Mouse (Mus musculus): ENCODE results near the gene Epop. TPM values are rescaled to one million over a fixed set of nuclear protein-coding genes. Genes with fewer than 3 reads are reported as not detected.
A peak's percentile ranks its signal among the peaks of the same experiment; 100 is the strongest.

Gene Epop
- polyA plus RNA-seq (2012; rRNA removed): 2.1 and 3.8 TPM in 2 replicates

DNA sequence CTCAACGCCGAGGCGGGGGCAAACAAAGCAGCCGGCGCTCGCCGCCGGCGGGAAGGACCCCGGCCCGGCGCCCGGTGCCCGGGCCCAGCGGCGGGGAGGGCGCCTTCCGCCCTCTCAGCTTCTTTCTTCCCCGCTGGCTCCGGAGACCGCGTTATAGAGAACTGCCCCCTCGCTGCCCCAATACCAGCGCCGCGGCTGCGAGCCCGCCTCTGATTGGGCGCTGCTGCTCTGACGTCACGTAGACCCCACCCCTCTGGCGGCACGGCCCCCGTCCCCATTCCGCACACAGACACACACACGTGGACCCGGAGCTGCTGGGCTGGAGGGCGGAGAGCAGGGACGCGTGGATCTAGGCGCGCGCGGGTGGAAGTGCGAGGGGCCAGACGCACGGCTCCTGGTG lies at the start of gene Epop:
Gene Epop, minus strand, starts transcription at position 127 of the 400 bp plus-strand sequence.
- H3K27me3 ChIP-seq (ENCODE audit: control insufficient read depth, insufficient read depth, low read length): peaks cover 55% of the 10 kb centered on the region
- peaks cover 7% of the 10 kb centered on the region; the same call in 1 of the 2 replicates for H3K4me1 ChIP-seq (ENCODE audit: control insufficient read depth, insufficient read depth, insufficient read length, low read length)
- H3K36me3 ChIP-seq (ENCODE audit: control insufficient read depth, insufficient read depth, low read length): no peaks in the 10 kb centered on the region
- no peak within 1 kb of the TSS for H3K27ac ChIP-seq (ENCODE audit: insufficient read depth, low read depth, low read length)
- TF ChIP-seq CTCF (IDR thresholded peaks at IDR 0.05; ENCODE audit: extremely low read depth, insufficient read length, insufficient replicate concordance, low read depth, low read length): no peak
- TF ChIP-seq POLR2A (IDR thresholded peaks at IDR 0.05; ENCODE audit: low read depth, low read length): no peak
- WGBS: under 1% methylated on average over 47 of the region's 47 CpGs
- H3K4me3 ChIP-seq (ENCODE audit: low read depth, low read length): peak within 1 kb of the TSS; percentile 61

DNA sequence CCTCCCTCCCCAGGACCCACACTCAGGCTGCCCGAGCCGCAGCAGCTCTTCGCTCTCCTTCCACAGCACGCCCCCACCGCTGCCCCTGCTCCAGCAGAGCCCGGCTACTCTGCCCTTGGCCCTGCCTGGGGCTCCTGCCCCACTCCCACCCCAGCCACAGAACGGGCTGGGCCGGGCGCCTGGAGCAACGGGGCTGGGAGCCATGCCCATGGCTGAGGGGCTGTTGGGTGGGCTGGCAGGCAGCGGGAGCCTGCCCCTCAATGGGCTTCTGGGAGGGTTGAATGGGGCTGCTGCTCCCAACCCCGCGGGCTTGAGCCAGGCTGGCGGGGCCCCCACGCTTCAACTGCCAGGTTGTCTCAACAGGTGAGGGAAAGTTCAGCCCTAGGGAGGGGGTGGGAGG lies 48.8 kb upstream of the Epop start:
- Histone ChIP-seq H3K36me3 (ENCODE audit: control insufficient read depth, insufficient read depth, low read length) (peaks cover 60% of the 10 kb centered on the region), H3K4me3 (ENCODE audit: low read depth, low read length) (no peak overlapping the region), H3K4me1 (ENCODE audit: control insufficient read depth, insufficient read depth, insufficient read length, low read length) (no peaks in the 10 kb centered on the region), H3K27ac (ENCODE audit: insufficient read depth, low read depth, low read length) (no peak overlapping the region), H3K27me3 (ENCODE audit: control insufficient read depth, insufficient read depth, low read length) (no peaks in the 10 kb centered on the region)
- TF ChIP-seq CTCF (IDR thresholded peaks at IDR 0.05; ENCODE audit: extremely low read depth, insufficient read length, insufficient replicate concordance, low read depth, low read length): no peak
- no peak for TF ChIP-seq POLR2A (IDR thresholded peaks at IDR 0.05; ENCODE audit: low read depth, low read length)
- WGBS: 96% methylated on average over 15 of the region's 15 CpGs

DNA sequence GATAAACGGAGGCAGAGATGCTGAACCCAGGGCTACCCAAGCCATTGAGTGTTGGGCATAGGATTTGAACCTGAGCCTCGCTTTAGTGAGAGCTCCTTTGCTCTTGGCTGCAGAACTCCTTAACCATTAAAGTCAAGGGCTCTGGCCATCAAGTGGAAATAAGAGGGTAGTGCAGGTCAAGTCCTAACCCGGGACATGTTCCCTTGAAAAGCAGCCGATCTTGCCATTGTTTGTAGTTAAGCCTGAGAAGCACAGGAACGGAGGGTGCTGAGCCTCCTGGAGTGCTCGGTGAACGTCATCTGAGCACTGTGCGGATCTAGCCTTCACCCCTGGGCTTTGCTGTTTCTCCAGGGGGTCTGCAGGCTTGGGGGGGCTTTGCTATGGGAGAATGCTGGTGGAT lies 48.3 kb upstream of the Epop start:
- no peak for TF ChIP-seq POLR2A (IDR thresholded peaks at IDR 0.05; ENCODE audit: low read depth, low read length)
- no peak for TF ChIP-seq CTCF (IDR thresholded peaks at IDR 0.05; ENCODE audit: extremely low read depth, insufficient read length, insufficient replicate concordance, low read depth, low read length)
- Histone ChIP-seq H3K36me3 (ENCODE audit: control insufficient read depth, insufficient read depth, low read length) (peaks cover 65% of the 10 kb centered on the region), H3K27ac (ENCODE audit: insufficient read depth, low read depth, low read length) (no peak overlapping the region), H3K4me3 (ENCODE audit: low read depth, low read length) (no peak overlapping the region), H3K27me3 (ENCODE audit: control insufficient read depth, insufficient read depth, low read length) (no peaks in the 10 kb centered on the region), H3K4me1 (ENCODE audit: control insufficient read depth, insufficient read depth, insufficient read length, low read length) (no peaks in the 10 kb centered on the region)
- WGBS: 87% methylated on average over 8 of the region's 8 CpGs

DNA sequence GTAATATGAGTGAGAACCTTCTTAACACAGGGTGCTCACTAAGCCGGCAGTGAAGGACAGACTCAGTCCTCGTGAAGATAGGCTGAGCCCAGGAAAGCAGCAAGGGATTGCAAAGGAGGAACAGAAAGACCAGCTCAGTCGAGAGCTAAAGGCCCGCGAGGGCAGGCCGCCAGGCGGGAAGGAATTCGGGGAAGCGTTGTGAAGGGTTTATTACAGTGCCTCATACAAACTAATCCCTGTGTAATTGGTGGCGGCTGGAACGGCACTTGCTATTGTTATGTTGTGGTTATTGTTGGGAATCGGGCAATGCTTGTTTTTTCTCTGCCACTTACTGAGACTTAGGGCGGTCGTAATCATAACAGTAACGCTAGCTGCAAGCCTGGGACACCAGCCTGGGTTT lies 47.9 kb upstream of the Epop start:
- WGBS: 57% methylated on average over 15 of the region's 15 CpGs

DNA sequence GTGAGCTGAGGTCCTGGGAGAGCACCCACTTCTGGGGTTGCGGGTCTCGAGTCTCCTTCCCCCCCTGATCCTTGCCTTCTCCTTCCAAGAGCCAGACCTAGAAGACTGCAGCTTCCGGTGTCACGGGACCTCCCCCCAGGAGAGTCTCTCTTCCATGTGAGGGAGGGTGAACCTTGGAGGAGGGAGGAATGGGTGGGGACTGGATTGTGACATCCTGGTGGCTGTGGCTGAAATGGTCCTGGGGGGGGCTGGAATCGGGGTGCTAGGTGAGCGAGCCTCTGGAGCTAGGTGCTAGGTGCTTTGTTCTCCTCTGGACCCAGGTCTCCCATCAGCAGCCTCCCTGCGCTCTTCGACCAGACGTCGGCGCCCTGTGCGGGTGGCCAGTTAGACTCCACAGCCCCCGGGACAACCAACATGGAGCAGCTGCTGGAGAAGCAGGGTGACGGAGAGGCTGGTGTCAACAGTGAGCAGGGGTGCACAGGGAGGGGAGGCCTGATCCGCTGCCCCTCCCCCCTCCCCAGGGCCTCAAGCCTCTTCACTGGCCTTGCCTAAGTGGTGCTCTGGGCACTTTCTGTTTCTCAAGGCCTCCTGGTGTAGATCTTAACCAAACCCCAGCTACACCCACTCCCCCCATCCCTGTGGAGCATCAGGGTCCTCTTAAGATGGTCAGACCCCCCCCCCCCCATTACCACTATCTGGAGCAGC lies 46.7 kb upstream of the Epop start:
- WGBS: 91% methylated on average over 15 of the region's 15 CpGs

More for the DNA sequence above, 47.9 kb upstream of the Epop start:
- TF ChIP-seq CTCF (IDR thresholded peaks at IDR 0.05; ENCODE audit: extremely low read depth, insufficient read length, insufficient replicate concordance, low read depth, low read length) (no peak), POLR2A (IDR thresholded peaks at IDR 0.05; ENCODE audit: low read depth, low read length) (no peak)
- H3K4me3 ChIP-seq (ENCODE audit: low read depth, low read length): no peak overlapping the region
- H3K27me3 ChIP-seq (ENCODE audit: control insufficient read depth, insufficient read depth, low read length): no peaks in the 10 kb centered on the region
- H3K4me1 ChIP-seq (ENCODE audit: control insufficient read depth, insufficient read depth, insufficient read length, low read length): no peaks in the 10 kb centered on the region
- H3K27ac ChIP-seq (ENCODE audit: insufficient read depth, low read depth, low read length): no peak overlapping the region
- peaks cover 68% of the 10 kb centered on the region for H3K36me3 ChIP-seq (ENCODE audit: control insufficient read depth, insufficient read depth, low read length)

DNA sequence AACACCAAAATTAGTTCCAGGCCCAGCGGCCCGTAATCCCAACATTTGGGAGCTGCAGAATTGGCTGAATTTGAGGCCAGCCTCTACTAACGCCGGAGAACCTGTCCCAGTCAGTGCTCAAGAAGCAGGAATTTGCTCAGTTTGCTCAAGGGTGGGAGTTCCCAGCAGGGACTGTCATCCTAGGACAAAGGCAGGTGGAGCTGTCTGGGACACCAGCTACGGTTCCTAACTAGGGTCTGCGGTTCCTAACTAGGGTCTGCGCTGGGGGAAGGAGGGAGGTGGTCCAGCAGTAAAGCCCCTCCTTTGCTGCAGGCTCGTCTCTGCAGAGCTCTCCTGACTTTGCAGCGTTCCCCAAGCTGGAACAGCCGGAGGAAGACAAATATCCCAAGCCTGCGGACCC lies 43.6 kb upstream of the Epop start:
- 90% methylated on average over 11 of the region's 11 CpGs for WGBS
- no peak overlapping the region for H3K27ac ChIP-seq (ENCODE audit: insufficient read depth, low read depth, low read length)
- H3K4me3 ChIP-seq (ENCODE audit: low read depth, low read length): no peak overlapping the region
- H3K27me3 ChIP-seq (ENCODE audit: control insufficient read depth, insufficient read depth, low read length): no peaks in the 10 kb centered on the region
- H3K36me3 ChIP-seq (ENCODE audit: control insufficient read depth, insufficient read depth, low read length): peaks cover 67% of the 10 kb centered on the region
- H3K4me1 ChIP-seq (ENCODE audit: control insufficient read depth, insufficient read depth, insufficient read length, low read length): no peaks in the 10 kb centered on the region
- TF ChIP-seq POLR2A (IDR thresholded peaks at IDR 0.05; ENCODE audit: low read depth, low read length) (no peak), CTCF (IDR thresholded peaks at IDR 0.05; ENCODE audit: extremely low read depth, insufficient read length, insufficient replicate concordance, low read depth, low read length) (no peak)

More for the DNA sequence above, 46.7 kb upstream of the Epop start:
- Histone ChIP-seq H3K27ac (ENCODE audit: insufficient read depth, low read depth, low read length) (no peak overlapping the region), H3K4me3 (ENCODE audit: low read depth, low read length) (no peak overlapping the region), H3K36me3 (ENCODE audit: control insufficient read depth, insufficient read depth, low read length) (peaks cover 66% of the 10 kb centered on the region), H3K27me3 (ENCODE audit: control insufficient read depth, insufficient read depth, low read length) (no peaks in the 10 kb centered on the region), H3K4me1 (ENCODE audit: control insufficient read depth, insufficient read depth, insufficient read length, low read length) (no peaks in the 10 kb centered on the region)
- no peak for TF ChIP-seq CTCF (IDR thresholded peaks at IDR 0.05; ENCODE audit: extremely low read depth, insufficient read length, insufficient replicate concordance, low read depth, low read length)

DNA sequence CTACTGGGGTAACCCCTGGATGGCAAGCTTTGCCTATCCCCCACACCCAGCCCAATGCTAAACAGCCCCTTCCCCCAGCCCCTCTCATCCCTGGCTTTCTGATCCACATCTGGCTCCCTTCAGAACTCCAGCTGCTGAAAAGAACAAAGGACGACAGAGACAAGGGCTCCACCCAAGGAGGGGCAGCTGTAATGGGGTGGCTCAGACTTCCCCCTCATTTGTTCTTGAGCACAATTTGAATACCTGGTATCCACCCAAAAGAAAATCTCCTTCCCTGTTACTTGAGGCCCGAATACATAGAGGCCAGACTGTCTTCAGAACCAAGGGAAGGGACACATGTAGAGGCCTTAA lies 41.6 kb upstream of the Epop start:
- Histone ChIP-seq H3K27me3 (ENCODE audit: control insufficient read depth, insufficient read depth, low read length) (no peaks in the 10 kb centered on the region), H3K36me3 (ENCODE audit: control insufficient read depth, insufficient read depth, low read length) (peaks cover 64% of the 10 kb centered on the region), H3K4me3 (ENCODE audit: low read depth, low read length) (no peak overlapping the region), H3K4me1 (ENCODE audit: control insufficient read depth, insufficient read depth, insufficient read length, low read length) (no peaks in the 10 kb centered on the region), H3K27ac (ENCODE audit: insufficient read depth, low read depth, low read length) (no peak overlapping the region)
- WGBS: 76% methylated on average over 2 of the region's 2 CpGs
- TF ChIP-seq POLR2A (IDR thresholded peaks at IDR 0.05; ENCODE audit: low read depth, low read length) (no peak), CTCF (IDR thresholded peaks at IDR 0.05; ENCODE audit: extremely low read depth, insufficient read length, insufficient replicate concordance, low read depth, low read length) (no peak)
